ENCODE assay signal across 14 mouse cellular contexts in the genomic region with DNA sequence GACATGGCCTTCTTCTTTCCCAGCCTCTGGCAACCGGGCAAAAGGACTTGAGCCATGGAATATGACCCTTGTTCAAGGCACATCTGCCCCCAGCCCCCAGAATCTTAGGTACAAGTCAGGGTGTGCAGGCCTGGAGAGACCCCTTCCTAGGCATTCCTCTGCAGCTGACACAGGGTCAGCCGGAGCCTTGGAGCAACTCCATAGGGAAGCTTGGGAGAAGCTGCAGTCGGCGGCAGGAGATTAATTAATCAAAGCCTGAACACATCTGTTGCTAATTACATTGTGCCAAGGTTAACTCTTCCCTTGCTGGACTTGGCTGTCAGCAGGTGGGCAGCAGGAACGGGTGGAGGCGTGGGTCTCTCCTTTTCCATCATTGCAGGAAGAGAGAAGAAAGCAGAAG. TPM values are rescaled to one million over a fixed set of nuclear protein-coding genes. Genes with fewer than 3 reads are reported as not detected.
DNase-seq lines count a peak whose midpoint lies in the region; ATAC-seq and TF ChIP-seq lines count a peak whose summit lies in the region.
"Had no signal": no experiment of that assay in that cellular context is flagged by ENCODE, and none has a peak within 500 bp of the region (broad histone marks: within the 10 kb centered on the region; RNA-seq: fewer than 3 reads in every experiment).

No protein-coding gene starts in this region.

- H3K27ac ChIP-seq in heart, embryonic 16.5 days (ENCODE audit: low read length): peak overlapping the region; percentile 72
- H3K27ac ChIP-seq in stomach, embryonic 16.5 days (ENCODE audit: low read length): 0 out of 2 replicates have a peak overlapping the region, but pooled peaks have one; percentile 46
- H3K27ac ChIP-seq in stomach, postnatal 0 days (replicated peaks): no peak overlapping the region; the same call in 1 of the 2 replicates
- peak overlapping the region; percentile 23; the same call in 1 of the 2 replicates for H3K27ac ChIP-seq in hindbrain, embryonic 13.5 days
- H3K27ac ChIP-seq in forebrain, embryonic 12.5 days: no peak overlapping the region
- H3K27ac ChIP-seq: heart, adult 2 months; kidney, postnatal 0 days; liver, embryonic 13.5 days; midbrain, embryonic 12.5 days had no signal

- H3K4me2 ChIP-seq in heart, embryonic 16.5 days (ENCODE audit: low read depth, low read length): no peak overlapping the region
- no peak overlapping the region for H3K4me2 ChIP-seq in stomach, embryonic 16.5 days (ENCODE audit: low read depth, low read length)
- H3K4me2 ChIP-seq in stomach, postnatal 0 days (replicated peaks; ENCODE audit: low read depth): no peak overlapping the region
- H3K4me2 ChIP-seq in hindbrain, embryonic 13.5 days: no peak overlapping the region
- H3K4me2 ChIP-seq in forebrain, embryonic 12.5 days: no peak overlapping the region
- H3K4me2 ChIP-seq: liver, embryonic 13.5 days; midbrain, embryonic 12.5 days had no signal

- no peak for TF ChIP-seq EP300 in stomach, postnatal 0 days (optimal IDR thresholded peaks at IDR 0.05)

- 47% methylated on average over 6 of the region's 6 CpGs for WGBS in heart, embryonic 16.5 days
- WGBS in stomach, embryonic 16.5 days: 29% methylated on average over 6 of the region's 6 CpGs
- WGBS in stomach, postnatal 0 days: 21% methylated on average over 6 of the region's 6 CpGs
- 22% methylated on average over 6 of the region's 6 CpGs for WGBS in hindbrain, embryonic 13.5 days
- WGBS in forebrain, embryonic 12.5 days: 23% methylated on average over 6 of the region's 6 CpGs

- TF ChIP-seq CTCF in stomach, postnatal 0 days (IDR thresholded peaks at IDR 0.05; ENCODE audit: low read depth): no peak

- H3K9ac ChIP-seq in heart, embryonic 16.5 days (ENCODE audit: low read length): no peak overlapping the region
- no peak overlapping the region for H3K9ac ChIP-seq in stomach, embryonic 16.5 days (ENCODE audit: low read length)
- H3K9ac ChIP-seq in stomach, postnatal 0 days (ENCODE audit: low read length): no peak overlapping the region
- H3K9ac ChIP-seq in hindbrain, embryonic 13.5 days: no peak overlapping the region
- no peak overlapping the region; the same call in 1 of the 2 replicates for H3K9ac ChIP-seq in forebrain, embryonic 12.5 days
- H3K9ac ChIP-seq: liver, embryonic 13.5 days; midbrain, embryonic 12.5 days had no signal

- H3K36me3 ChIP-seq in heart, embryonic 16.5 days (ENCODE audit: control insufficient read depth, insufficient read depth): peaks cover 11% of the 10 kb centered on the region; the same call in 1 of the 2 replicates
- peaks cover 13% of the 10 kb centered on the region for H3K36me3 ChIP-seq in stomach, embryonic 16.5 days (ENCODE audit: control insufficient read depth, insufficient read depth, low read length)
- peaks cover 6% of the 10 kb centered on the region; the same call in 1 of the 2 replicates for H3K36me3 ChIP-seq in stomach, postnatal 0 days (ENCODE audit: control insufficient read depth, insufficient read depth, low read length)
- H3K36me3 ChIP-seq in hindbrain, embryonic 13.5 days: no peaks in the 10 kb centered on the region
- H3K36me3 ChIP-seq in forebrain, embryonic 12.5 days (replicated peaks): no peaks in the 10 kb centered on the region
- H3K36me3 ChIP-seq: liver, embryonic 13.5 days; midbrain, embryonic 12.5 days had no signal

- no peak overlapping the region for H3K4me3 ChIP-seq in heart, embryonic 16.5 days (ENCODE audit: low read length)
- no peak overlapping the region for H3K4me3 ChIP-seq in stomach, embryonic 16.5 days (replicated peaks; ENCODE audit: low read length)
- no peak overlapping the region for H3K4me3 ChIP-seq in stomach, postnatal 0 days (ENCODE audit: low read depth, low read length)
- no peak overlapping the region for H3K4me3 ChIP-seq in hindbrain, embryonic 13.5 days
- H3K4me3 ChIP-seq in forebrain, embryonic 12.5 days (replicated peaks): no peak overlapping the region
- H3K4me3 ChIP-seq: heart, adult 2 months; liver, embryonic 13.5 days; midbrain, embryonic 12.5 days had no signal

- DNase-seq in heart, adult 11 months: no peak
- no peak for DNase-seq in stomach, postnatal 0 days (ENCODE audit: low spot score)
- DNase-seq in adrenal gland, postnatal 10 days: no peak
- DNase-seq: adrenal gland, postnatal 36 days; cerebellum, adult 11-12 months; heart, adult 2 months; liver, embryonic 13.5 days had no signal

- no peak for ATAC-seq in heart, embryonic 16.5 days (replicated peaks; ENCODE audit: extremely low read depth, insufficient read depth, low FRiP score)
- ATAC-seq in stomach, embryonic 16.5 days (ENCODE audit: insufficient read depth, low FRiP score): no peak
- ATAC-seq in stomach, postnatal 0 days (ENCODE audit: low FRiP score, low TSS enrichment): no peak
- no peak for ATAC-seq in hindbrain, embryonic 13.5 days (ENCODE audit: low FRiP score)
- ATAC-seq in forebrain, embryonic 12.5 days (ENCODE audit: low FRiP score): no peak
- ATAC-seq: Patski had no signal

- H3K9me3 ChIP-seq in heart, embryonic 16.5 days (replicated peaks; ENCODE audit: control insufficient read depth, low read length): no peaks in the 10 kb centered on the region
- H3K9me3 ChIP-seq in stomach, embryonic 16.5 days (replicated peaks; ENCODE audit: control insufficient read depth, low read length): no peaks in the 10 kb centered on the region
- H3K9me3 ChIP-seq in stomach, postnatal 0 days (ENCODE audit: control insufficient read depth, low read length): no peaks in the 10 kb centered on the region
- no peaks in the 10 kb centered on the region for H3K9me3 ChIP-seq in hindbrain, embryonic 13.5 days
- no peaks in the 10 kb centered on the region for H3K9me3 ChIP-seq in forebrain, embryonic 12.5 days
- H3K9me3 ChIP-seq: liver, embryonic 13.5 days; midbrain, embryonic 12.5 days had no signal

- peaks cover 6% of the 10 kb centered on the region for H3K4me1 ChIP-seq in heart, embryonic 16.5 days (ENCODE audit: control insufficient read depth, insufficient read depth, low read length)
- H3K4me1 ChIP-seq in stomach, embryonic 16.5 days (ENCODE audit: control insufficient read depth, insufficient read depth, low read length): peaks cover 19% of the 10 kb centered on the region
- H3K4me1 ChIP-seq in stomach, postnatal 0 days (replicated peaks; ENCODE audit: control insufficient read depth, insufficient read depth): no peaks in the 10 kb centered on the region
- H3K4me1 ChIP-seq in hindbrain, embryonic 13.5 days (replicated peaks): peaks cover 27% of the 10 kb centered on the region
- H3K4me1 ChIP-seq in forebrain, embryonic 12.5 days: peaks cover 21% of the 10 kb centered on the region

- H3K27me3 ChIP-seq in heart, embryonic 16.5 days (ENCODE audit: control insufficient read depth, insufficient read depth, low read length): no peaks in the 10 kb centered on the region
- no peaks in the 10 kb centered on the region for H3K27me3 ChIP-seq in stomach, embryonic 16.5 days (ENCODE audit: control insufficient read depth, insufficient read depth, low read length)
- no peaks in the 10 kb centered on the region for H3K27me3 ChIP-seq in stomach, postnatal 0 days (ENCODE audit: control insufficient read depth, insufficient read depth, low read length)
- peaks cover 15% of the 10 kb centered on the region; the same call in 1 of the 2 replicates for H3K27me3 ChIP-seq in hindbrain, embryonic 13.5 days
- peaks cover 33% of the 10 kb centered on the region for H3K27me3 ChIP-seq in forebrain, embryonic 12.5 days
- H3K27me3 ChIP-seq: liver, embryonic 13.5 days; midbrain, embryonic 12.5 days; Patski had no signal

RNA-seq across cellular contexts. Expression of a gene that starts 20.0 kb away (rescaled TPM):
- 9.7 and 10.7 TPM in 2 replicates for polyA plus RNA-seq in heart, embryonic 16.5 days (2015; fragmentation: Nextera tagmentation; extraction: Ambion mirVana)
- 10.4 and 11.2 TPM in 2 replicates for polyA plus RNA-seq in stomach, embryonic 16.5 days (2015; fragmentation: Nextera tagmentation; extraction: Ambion mirVana)
- 6.2 and 6.3 TPM in 2 replicates for polyA plus RNA-seq in stomach, postnatal 0 days (2015; fragmentation: Nextera tagmentation; extraction: Ambion mirVana)
- 2.9 and 3.7 TPM in 2 replicates for polyA plus RNA-seq in hindbrain, embryonic 13.5 days (2015; fragmentation: Nextera tagmentation; extraction: Ambion mirVana)
- 1 to 10 TPM; 4.2 to 5.3 TPM for total RNA-seq in adrenal gland, postnatal 10 days (2021)
- polyA plus RNA-seq in forebrain, embryonic 12.5 days (2016; fragmentation: Nextera tagmentation; extraction: Ambion mirVana): 7.2 and 9.9 TPM in 2 replicates
- polyA plus RNA-seq: Patski had no signal

Comparison
In these comparisons a context has a peak if more than half of its experiments do, and no peak if none do; other contexts are left out.
1. H3K27ac ChIP-seq: peak in heart, embryonic 16.5 days (single experiment), stomach, embryonic 16.5 days (single experiment) and hindbrain, embryonic 13.5 days (single experiment); none in stomach, postnatal 0 days (single experiment) and forebrain, embryonic 12.5 days (single experiment).